Mouse (Mus musculus) thymus, postnatal 25 days (tissue): ENCODE measurements around the gene Cdk9.
A peak's percentile ranks its signal among the peaks of the same experiment; 100 is the strongest.

Experiments used
- DNase-seq: peaks from one replicate; pipeline ENCODE4 v3.0.0; 2022

Cdk9 gene

DNA sequence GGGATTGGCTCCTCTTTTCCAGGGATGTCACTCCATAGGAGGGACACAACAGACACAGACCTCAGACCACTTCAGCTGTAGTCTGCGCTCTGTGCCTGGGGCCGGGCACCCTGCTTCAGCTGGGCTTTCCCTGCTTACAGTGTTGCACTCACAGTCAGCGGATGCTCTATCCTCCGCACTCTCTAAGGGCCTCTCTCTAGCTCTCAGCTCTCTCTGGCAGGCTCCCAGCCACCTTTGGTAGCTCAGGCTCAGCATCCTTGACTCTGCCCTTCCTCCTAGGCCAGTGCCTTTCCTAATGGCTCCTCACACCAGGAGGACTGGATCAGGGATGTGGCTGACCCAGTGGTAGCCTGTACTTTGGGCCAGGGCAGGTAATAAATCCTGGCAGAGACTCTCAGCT is 19.0 kb upstream of the Cdk9 start:
- DNase-seq, result no peak

DNA sequence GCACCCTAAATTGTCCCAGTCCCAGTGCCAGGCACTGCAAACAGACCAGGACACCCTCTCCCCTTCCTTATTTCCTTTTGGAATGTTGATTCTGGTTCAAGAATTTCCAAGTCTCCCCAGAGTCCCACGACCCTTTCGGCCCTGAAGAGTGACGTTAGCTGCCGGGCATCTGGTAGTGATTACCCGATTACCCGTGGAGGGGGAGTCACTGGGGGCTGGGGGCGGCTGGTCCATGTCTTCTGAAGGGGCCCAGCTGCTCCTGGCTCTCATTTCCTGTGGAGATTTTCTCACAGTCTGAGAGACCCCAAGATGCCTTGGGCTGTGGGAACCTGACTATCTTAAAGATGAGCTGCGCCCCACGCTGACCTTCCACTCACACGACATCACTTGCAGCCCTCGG is 18.0 kb upstream of the Cdk9 start:
- DNase-seq, result no peak

DNA sequence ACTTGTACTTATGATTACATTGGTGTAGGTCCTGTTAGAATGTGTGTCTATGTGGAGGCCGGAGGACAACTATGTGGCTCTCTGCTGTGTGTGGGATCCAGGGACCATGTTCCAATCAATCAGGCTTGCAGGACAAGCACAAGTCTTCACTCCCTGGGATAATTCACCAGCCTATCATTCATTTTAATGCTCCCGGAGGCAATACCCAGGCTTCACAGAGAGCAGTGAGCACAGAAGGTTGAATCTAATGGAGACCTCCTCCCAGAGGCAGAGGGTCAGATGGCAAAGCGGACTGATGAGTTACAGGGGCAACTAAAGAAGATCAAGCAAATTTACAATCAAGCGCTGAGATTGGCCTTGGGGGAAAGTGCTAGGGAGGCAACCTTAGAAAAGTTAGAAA is 16.7 kb upstream of the Cdk9 start:
- DNase-seq, result no peak

DNA sequence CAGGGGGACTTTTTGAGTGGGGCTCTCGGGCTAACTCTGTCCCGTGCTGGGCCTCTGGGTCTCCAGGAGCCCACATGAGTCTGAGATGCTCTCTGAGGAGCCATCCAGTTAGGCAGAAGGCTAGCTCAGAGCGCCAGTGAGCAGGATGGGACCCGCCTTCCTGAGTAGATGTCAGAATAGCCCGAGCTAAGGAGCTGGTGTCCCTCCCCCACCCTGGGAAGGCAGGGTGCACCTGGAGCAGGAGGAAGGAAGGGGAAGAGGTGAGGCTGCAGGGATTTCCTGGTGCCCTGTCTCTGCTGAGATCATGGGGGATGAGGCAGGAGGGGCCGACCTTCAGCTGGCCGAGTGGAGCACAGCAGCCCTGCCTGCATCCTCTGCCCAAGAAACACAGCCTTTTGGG is 15.6 kb upstream of the Cdk9 start:
- DNase-seq, result no peak

DNA sequence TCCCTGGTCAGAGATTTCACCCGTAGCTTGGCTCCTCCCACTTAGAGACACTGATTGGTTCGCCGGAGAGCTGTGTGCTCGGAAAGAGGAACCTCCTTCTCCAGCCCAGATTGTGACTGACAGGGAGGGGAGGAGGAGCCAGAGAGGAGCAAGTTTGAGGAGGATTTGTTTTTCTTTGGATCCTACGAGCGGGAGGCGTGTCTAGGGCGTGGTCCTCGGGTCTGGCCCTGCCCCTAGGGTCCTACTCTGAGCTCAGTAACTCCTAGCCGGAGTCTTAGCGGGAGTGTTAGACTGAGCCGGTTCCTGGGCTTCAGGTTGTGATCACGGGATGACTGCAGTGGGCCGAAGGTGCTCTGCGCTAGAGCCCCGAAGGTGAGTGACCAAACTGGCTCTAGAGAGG is 14.6 kb upstream of the Cdk9 start:
- peak; percentile 76 for DNase-seq

DNA sequence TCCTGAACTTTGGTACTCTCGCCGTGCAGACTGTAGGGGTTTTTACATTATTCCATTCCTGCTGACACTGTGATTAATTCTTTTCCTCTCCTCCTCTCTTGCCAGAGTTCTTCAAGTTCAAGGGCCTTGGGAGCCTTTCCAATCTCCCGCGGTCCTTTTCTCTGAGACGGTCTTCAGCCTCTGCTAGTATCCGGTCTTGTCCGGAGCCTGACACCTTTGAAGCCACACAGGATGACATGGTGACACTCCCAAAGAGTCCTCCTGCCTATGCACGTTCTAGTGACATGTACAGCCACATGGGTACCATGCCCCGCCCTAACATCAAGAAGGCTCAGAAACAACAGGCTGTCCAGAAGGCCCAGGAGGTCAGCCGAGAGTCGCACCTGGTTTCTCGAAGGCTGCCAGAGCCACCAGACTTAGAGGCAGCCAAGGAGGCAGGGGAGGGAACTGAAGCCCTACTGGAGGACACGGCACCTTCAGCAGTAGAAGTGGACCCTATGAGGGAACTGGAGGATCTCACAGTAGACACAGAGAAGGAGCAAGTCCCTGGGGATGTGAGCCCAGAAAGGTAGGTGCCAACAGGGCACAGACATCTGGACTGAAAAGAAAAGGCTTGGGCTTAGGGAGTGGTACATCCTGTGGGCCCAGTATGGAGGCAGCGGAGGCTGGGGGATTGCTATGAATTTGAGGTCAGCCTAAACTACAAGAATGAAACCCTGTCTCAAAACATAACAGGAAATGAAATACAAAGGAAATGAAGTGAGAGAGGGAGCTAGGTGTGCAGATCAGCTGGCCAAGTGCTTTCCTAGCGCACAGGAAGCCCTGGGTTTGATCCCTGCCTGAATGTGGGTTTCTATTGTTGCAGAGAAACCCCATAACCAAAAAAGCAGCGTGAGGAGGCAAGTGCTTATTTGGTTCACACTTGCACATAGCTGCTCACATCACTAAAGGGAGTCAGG is 12.2 kb upstream of the Cdk9 start:
- DNase-seq, result peak; percentile 67

DNA sequence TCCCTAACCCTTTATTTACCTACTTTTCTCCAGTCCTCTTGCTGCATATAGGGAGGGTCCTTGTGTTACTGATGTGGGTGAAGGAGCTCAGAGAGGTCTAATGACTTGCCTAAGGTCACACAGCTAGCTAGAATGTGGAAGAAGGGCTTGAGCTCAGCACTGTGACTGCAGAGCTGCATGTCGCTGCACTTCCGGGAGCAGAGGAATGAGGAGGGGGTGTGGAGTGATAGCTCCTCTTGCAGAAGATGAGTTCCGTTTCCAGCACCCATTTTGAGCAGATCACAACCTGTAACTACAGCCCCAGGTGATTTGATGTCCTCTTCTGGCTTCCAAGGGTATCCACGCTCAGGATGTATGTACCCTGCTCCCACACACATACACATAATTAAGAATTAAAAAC is 11.3 kb upstream of the Cdk9 start:
- no peak for DNase-seq

DNA sequence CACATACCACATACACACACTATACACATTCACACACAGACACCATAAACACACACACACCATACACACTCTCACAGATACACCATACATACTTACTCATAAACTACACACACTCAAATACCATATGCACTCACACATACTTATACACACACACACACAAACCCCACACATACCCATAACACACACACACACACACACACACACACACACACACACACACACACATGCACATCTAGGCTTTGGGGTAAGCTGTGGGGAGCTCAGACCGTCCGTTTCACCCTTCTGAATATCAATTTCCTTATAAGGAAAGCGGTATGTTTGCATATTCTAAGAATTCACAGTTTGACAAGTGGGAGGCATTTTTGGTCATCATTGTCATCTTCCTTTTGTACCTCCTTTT is 9.7 kb upstream of the Cdk9 start:
- no peak for DNase-seq

DNA sequence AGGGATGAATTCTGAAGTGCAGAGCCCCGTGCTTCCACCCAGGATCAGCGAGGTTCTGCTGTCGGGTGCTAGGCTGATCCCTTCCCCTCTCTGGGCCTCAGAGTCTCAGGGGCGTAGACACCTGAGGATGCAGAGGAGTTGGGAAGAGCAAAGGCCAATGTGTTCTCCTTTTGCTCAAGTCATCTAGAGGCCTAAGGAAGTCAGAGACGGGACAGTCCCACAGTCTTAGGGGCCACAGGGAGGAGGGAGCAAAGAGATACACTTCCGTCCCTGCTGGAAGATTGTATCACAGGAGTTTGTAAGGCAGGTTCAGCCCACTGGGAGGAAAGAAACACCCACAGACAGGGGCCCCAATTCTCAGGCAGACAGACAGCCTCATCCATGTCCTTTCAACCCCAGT is 9.2 kb upstream of the Cdk9 start:
- DNase-seq, result peak; percentile 52

DNA sequence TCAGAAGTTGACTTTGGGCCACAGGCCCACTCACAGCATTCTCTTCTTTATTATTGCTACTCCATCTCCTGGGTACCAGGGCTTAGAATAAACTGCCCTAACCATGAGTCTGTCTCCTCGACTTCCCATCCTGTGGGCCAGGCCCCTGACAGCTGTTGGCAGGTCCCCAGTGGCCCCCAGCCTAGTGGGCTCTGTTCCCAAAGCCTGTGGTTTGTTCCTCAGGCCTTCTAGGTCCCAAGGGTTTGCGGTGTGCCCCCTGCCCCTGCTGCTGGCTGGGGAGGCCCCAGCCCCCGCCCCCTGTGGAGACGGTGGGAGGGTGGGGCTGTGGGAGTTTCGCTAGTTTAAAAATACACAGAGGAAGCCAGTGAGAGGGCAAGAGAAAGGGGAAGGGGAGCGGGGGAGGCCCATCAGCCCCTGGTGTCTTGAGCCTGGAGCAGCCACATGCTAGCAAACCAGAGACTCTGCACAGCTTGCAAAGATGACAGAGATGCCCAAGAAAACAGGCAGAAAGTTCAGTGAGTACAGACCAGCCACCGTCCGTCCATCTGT is 7.9 kb upstream of the Cdk9 start, which contains the start of gene Sh2d3c:
Sh2d3c (plus strand) TSS at position 375 of the 549 bp plus-strand sequence.
- DNase-seq, result peak; percentile 78

DNA sequence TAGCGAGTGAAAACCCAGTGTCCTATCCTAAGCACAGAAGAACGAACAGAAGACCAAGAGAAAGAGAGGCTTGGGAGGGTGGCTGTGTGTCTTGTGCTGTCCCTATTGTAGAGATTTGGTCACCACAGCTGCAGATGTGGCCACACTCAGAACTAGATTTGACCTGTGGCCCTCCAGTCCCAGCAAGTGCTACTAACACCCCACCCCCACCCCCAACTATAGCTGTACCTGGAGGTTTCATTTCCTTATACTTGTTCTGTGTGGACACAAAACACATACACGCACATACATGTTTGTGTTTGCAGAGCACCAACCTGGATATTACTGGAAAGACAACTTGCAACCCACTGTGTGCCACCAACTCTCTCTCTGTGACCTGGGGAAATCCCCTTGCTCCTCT is 7.2 kb upstream of the Cdk9 start:
- no peak for DNase-seq

DNA sequence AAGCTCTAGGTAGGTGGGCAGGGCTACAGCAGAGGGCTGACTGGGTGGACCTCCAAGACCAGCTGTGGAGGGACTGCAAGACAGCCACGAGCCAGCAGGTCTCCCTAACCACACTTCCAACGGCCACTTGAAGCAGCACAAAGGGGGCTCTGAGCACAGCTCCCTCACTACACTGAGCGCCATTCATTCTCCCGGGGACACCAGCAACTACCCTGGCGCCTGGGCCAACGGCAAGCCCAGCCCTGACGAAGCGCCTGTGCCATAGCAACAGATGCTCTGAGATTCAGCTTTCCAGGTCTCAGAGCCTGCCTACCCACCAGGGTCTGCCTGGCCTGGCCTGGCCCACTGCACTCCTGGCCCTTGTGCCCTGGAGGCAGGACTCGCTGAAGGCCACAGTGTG is 5.9 kb upstream of the Cdk9 start:
- no peak for DNase-seq

DNA sequence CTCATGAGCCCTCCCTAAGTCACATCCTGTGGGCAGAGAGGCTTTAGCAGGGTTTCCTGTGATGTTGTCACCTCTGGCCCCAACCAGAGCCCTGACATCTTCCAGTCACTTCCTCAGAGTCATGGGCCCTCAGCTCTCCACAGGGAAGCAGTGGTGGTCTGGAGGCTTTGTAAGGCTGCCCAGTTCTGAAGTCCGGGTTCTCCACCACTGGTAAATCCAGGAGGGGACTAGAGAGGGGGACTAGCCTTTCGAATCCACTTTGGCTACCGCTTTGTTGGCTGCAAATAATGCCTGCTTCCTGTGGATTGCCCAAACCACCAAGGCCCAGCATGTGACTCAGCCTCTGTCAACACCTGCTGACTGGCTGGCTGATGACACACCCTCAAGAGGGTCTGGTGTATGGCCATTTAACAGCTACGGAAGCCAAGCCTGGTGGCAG is 2.1 kb upstream of the Cdk9 start:
- DNase-seq, result peak; percentile 35

DNA sequence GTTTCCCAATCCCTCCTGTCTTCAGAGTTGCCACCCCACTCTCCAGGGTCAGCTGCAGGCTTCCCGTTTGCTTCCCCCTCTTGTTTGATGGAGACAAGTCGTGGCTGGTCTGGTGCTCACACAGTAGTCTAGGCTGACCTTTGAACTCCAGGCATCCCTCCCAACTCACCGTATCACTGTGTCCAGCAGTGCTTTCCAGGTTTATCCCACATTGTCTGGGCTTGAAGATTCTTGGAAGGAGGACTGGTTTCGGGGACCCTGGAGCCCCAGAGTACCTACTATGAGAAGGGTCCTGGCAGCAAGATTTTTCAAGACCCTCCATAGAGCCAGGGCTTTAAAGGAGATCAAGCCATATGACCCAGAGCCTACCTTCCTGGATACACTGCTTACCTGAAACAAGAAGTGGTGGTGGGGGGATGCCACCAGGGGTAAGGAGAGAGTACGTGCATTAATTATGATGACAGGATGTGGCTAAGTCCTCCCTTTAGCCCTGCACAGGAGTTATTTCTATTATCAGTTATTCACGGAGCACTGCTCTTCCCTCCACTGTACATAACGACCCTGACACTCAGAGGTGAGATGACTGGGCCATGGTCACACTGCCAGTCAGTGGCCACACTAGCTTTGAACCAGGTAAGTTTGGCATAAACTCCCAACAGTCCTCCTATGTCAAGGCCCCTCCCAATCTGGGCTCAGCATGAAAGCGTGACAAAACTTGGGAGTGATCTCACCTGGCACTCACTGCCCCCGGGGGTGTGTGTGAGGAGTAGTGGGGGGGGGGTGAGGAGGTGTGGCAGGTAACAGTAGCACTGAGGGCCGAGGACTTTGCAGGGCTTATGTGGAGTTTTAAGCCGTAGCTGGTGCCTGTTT is 1.5 kb upstream of the Cdk9 start:
- no peak for DNase-seq

DNA sequence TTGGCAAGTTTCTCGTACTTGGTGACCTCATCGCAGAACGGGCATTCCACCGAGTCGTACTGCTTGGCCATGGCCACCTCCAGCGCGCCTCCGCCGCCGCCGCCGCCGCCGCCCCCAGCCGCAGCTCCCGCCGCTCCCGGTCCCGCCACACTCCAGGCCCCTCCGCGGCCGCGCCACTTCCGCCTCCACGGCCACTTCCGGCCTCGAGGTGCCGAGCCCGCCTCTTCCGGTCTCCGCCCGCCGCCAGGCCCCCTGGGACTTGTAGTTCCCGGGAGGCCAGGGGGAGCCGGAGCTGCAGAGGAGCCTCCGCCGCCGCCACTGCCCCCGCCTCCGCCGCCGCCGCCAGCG is 316 bp downstream of the Cdk9 start:
- DNase-seq, result peak; percentile 97

DNA sequence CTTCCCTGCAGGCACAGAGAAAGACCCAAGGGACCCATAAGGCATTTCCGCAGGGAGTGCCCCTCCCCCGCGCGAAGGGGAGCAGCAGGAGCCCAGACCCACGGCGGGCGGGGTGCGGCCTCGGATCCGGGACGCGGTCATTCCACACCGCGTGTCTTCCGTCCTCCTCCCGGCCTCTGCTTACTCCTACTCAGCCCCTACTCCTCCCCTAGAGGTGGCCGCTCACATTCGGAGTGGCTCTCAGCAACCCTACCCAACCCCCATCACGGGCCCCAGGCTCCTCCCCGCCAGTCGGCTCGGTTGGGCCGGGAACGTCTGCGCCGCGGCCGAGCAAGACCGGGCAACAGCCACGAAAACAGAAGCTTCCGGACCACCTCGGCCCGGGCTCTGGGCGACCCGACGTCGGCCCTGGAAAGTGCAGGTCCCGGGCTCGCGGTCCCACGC is 746 bp downstream of the Cdk9 start:
- DNase-seq, result peak; percentile 70

DNA sequence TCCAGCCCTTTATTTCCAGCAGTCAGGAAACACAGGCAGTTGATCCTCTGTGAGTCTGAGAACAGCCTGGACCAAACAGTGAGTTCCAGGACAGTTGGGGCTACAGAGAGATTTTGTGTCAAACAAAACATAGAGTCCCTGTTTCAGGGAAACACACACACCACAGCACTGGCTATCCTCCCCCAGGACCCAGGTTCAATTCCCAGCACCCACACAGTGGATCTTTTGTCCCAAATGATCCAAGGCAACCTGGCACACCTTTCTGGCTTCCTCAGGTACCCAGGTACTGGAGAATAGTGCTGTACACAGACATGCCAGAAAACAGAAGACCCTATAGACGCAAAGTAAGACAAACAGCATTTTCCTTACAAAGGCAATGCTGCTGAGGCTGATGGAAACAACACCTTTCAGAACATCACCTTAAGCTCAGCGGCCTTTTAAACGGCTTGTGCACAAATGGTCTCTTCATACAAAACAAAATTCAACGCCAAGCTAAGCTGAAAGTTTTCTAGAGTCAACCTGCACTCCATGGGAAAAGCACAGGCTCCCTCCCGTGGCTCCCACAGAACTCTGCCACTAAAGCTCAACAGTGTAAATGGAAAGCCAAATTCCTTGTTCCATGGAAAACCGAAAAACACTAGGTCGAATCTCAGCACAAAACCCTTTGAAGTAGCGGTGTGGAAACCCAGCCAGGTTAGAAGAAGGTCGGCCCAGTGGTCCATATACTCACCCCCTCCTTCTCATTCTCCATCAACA is 1.4 kb downstream of the Cdk9 start:
- DNase-seq, result no peak

DNA sequence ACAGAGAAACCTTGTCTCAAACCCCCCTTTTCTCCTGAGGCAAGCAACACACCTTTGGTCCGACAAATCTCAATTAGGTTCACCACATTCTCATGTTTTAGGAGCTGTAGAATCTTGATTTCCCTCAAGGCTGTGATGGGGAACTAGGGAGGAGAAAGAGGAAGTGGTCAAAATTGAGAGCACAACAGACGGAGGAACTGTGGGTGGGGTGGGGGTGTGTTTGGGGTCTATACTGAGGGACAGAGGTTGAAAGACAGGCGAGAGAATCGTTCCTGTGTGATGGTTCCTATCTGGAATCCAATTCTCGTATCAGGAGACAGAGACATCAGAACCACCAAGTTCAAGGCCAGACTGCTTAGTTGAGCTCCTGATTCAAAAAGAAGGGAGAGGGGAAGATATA is 2.5 kb downstream of the Cdk9 start:
- no peak for DNase-seq

DNA sequence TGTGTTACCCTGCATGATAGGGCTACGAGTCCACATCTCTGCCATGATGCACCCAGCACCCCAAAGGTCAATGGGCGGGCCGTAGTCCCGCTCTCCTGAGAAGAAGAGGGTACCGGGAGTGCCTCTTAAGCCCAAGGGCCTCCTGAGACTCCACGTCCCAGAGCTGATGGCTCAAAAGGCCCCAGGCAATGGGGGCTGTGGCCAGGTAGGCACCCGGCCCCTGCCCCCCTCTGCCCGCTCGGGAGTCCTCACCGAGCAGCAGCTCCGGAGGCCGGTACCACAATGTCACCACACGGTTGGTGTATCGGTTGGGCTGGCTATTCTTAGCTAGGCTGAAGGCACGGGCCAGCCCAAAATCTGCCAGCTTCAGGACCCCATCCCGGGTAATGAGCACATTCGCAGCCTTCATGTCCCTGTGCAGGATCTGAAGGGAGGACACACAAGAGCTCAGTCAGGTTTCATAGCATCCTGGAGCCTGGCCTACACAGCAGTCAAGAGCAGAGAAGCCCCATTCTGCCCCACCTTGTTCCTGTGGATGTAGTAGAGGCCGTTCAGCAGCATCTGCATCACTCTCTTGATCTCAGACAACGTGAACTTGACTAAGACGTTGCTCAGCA is 3.2 kb downstream of the Cdk9 start:
- DNase-seq, result no peak

DNA sequence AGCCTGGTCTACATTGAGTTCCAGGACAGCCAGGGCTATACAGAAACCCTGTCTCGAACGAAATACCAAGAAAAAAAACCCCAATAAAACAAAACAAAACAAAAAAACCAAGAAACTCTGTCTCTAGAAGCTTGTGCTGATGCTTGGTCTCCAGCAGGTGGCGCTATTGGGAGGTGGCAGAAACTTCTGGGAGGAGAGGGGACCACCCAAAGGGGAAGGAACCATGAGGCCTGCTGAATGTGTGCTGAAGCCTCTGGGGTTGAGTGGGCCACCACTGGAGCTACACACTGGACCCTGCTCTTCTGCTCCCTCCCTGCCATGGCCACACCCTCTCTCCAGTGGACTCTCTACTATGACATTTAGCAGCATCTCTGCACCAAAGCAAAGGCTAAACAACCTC is 4.2 kb downstream of the Cdk9 start:
- peak; percentile 72 for DNase-seq

DNA sequence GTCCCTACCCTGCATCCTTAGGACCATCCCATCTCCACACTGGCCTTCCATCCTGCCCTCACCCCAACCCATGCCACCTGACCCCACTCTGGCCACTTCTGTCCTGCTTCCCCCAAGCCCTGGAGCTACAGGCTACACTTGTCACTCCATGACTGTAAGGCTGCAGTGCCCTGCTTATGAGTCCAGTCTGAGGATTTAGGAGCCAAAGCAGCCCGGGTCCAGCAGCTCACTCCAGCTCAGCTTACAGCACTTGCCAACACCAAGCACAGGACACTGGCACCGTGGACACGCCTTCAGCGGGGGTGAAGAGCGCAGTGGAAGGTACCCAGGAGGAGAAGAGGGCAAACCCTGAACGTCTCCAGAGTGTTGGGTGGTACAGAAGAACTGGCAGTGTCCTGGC is 5.9 kb downstream of the Cdk9 start:
- no peak for DNase-seq

DNA sequence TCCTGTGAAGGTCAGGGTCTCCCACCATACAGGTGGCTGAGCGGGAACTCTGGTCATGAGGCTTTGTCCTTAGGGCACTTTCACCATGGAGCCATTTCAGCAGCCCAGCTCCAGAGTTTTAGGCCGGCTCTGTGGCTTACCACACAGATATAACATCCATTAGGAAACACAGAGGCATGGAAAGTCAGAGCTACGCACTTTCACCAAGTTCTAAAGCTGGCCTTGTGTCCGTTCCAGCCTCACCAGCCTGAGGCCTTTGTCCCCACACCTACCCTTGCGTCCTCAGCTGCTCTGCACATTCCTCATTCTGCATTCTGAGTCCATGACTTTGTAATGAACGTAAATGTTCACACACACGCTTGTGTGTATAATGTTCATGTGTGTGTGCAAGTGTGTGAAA is 7.9 kb downstream of the Cdk9 start:
- no peak for DNase-seq
